Mouse (Mus musculus): ENCODE data around the gene Klhl26. TPM values are rescaled to one million over a fixed set of nuclear protein-coding genes. Genes with fewer than 3 reads are reported as not detected.

Klhl26 gene
- polyA plus RNA-seq, 1 experiment from 2014 or later = 28.2 TPM

- peaks cover 67% of the 10 kb centered on the region for H3K4me1 ChIP-seq
- WGBS = 15% methylated on average over 12 of the region's 12 CpGs
- peak overlapping the region; percentile 68 for H3K27ac ChIP-seq
- H3K4me3 ChIP-seq = peak overlapping the region; percentile 53
- H3K36me3 ChIP-seq = no peaks in the 10 kb centered on the region
- H3K4me2 ChIP-seq = peak overlapping the region; percentile 89
- H3K27me3 ChIP-seq = peaks cover 88% of the 10 kb centered on the region
- no peaks in the 10 kb centered on the region for H3K9me3 ChIP-seq
- H3K9ac ChIP-seq = 0 out of 2 replicates have a peak overlapping the region, but pooled peaks have one; percentile 31
- no peak for ATAC-seq (ENCODE audit: insufficient number of reproducible peaks, low FRiP score, low TSS enrichment, low read depth)
Measured at GRCm38 (mm10) chr8:70495771-70496062, 18.9 kb upstream of the Klhl26 start.

- WGBS = 3% methylated on average over 18 of the region's 21 CpGs
- ATAC-seq (ENCODE audit: insufficient number of reproducible peaks, low FRiP score, low TSS enrichment, low read depth) = no peak
- Histone ChIP-seq H3K4me3 (peak overlapping the region; percentile 53), H3K4me1 (peaks cover 67% of the 10 kb centered on the region), H3K36me3 (no peaks in the 10 kb centered on the region), H3K4me2 (peak overlapping the region; percentile 89), H3K27ac (peak overlapping the region; percentile 68), H3K9ac (0 out of 2 replicates have a peak overlapping the region, but pooled peaks have one; percentile 31), H3K9me3 (no peaks in the 10 kb centered on the region), H3K27me3 (peaks cover 88% of the 10 kb centered on the region)
Measured at GRCm38 (mm10) chr8:70495001-70495770, 18.4 kb upstream of the Klhl26 start.

DNA sequence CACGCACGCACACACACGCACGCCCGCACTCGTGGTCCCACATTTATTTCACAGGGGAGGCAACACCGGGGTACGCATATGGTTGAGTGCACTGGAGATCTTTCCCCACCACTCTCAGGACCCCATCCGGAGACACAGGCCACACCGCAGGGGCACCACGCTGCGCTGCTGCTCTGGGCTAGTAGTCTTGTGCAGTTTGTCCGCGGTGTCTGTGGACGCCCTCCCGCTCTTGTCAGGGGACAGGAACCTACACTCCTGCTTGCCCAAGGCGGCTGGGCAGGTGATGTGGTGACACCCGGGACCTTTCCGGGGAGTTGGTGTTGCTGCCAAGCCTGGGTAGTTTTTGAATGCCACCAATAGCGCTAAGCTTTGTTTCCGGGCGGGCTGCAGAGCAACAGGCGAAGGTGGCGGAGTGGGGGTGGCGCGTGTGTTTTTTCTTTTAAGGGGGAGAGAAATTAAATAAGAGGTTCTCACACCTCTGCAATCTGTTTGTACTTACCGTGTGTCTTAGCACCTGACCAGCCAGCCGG lies 17.7 kb upstream of the Klhl26 start:
- Histone ChIP-seq H3K27me3 (peaks cover 87% of the 10 kb centered on the region), H3K36me3 (no peaks in the 10 kb centered on the region), H3K9me3 (no peaks in the 10 kb centered on the region), H3K27ac (peak overlapping the region; percentile 68; the same call in 1 of the 2 replicates), H3K9ac (0 out of 2 replicates have a peak overlapping the region, but pooled peaks have one; percentile 21), H3K4me2 (peak overlapping the region; percentile 89), H3K4me3 (peak overlapping the region; percentile 53), H3K4me1 (peaks cover 69% of the 10 kb centered on the region)
- WGBS = 3% methylated on average over 25 of the region's 28 CpGs
- ATAC-seq (ENCODE audit: insufficient number of reproducible peaks, low FRiP score, low TSS enrichment, low read depth) = no peak

DNA sequence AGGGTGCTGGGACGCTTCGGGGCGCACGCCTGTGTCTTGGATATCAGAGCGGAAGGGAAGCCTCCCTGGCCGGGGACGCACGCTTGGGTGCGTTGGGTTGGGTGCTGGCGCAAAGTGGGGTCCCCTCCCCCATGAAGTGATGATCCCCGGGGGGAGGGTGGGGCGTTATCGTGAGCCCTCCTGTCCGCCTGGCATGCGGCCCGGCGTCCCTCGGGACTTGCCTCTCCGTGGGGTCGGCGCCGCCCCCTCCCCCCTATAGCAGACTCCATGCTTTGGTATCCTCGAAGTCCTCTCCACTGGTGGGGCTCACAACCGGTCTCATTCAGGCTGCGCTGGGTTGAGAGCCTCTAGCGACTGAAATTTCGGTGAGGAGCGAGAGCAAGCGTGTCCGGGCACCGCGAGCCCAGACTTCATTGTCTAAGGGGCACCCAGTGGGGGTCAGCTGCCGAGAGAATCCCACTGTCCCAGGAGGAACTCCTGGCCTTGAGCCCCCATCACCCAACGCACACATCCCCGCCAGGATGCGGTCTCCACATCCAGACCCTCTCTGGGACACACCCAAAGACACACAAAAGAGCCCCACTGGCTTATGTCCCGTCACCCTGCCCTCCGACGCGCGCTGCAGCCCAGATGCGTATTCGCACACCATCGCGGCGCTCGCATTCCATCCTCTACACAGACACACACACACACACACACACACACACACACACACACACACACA lies 17.1 kb upstream of the Klhl26 start:
- no peak for ATAC-seq (ENCODE audit: insufficient number of reproducible peaks, low FRiP score, low TSS enrichment, low read depth)
- Histone ChIP-seq H3K9ac (peak overlapping the region; percentile 44), H3K36me3 (no peaks in the 10 kb centered on the region), H3K4me2 (peak overlapping the region; percentile 89), H3K4me1 (peaks cover 75% of the 10 kb centered on the region), H3K4me3 (peak overlapping the region; percentile 53), H3K9me3 (no peaks in the 10 kb centered on the region), H3K27me3 (peaks cover 90% of the 10 kb centered on the region), H3K27ac (peak overlapping the region; percentile 57)
- WGBS = under 1% methylated on average over 46 of the region's 47 CpGs

DNA sequence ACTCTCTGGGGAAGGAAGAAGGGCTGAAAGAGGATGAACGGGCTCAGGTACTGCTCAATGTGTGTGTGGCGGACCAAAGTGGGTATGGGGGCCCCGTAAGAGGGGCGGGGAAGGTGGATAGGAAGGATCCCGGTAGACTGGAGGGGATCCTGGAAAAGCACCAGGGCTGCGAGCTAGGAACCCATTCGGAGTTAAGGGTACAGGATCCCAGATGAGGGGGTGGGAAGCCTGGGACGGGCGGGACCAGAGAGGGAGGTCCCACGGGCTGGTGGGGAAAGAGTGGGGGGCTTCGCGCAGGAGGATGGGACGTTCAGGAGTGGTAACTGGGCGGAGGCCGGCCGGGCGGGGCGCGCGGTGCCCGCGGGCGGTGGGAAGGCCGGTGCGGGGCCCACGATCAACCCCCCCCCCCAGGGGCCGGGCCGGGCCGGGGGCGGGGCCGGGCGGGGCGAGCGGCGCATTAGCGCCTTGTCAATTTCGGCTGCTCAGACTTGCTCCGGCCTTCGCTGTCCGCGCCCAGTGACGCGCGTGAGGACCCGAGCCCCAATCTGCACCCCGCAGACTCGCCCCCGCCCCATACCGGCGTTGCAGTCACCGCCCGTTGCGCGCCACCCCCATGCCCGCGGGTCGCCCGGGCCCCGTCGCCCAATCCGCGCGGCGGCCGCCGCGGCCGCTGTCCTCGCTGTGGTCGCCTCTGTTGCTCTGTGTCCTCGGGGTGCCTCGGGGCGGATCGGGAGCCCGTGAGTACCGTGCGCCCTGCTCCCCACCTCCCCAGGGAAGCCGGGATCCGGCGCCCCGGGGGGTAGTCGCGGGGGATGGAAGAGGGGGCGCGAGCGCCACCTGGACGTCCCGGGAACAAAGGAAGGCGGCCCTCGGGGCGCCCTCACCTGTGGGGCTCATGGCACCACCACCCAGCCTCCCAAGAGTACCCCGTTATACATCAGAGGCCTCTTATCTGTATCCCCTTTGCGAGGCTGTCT lies 16.2 kb upstream of the Klhl26 start, which contains the start of gene Crlf1:
TSS of gene Crlf1 (plus strand) at position 495 of the 977 bp plus-strand sequence.
- Histone ChIP-seq H3K4me2 (peak within 1 kb of the TSS; percentile 89), H3K9me3 (no peaks in the 10 kb centered on the region), H3K36me3 (no peaks in the 10 kb centered on the region), H3K27ac (peak within 1 kb of the TSS; percentile 57), H3K4me3 (peak within 1 kb of the TSS; percentile 53), H3K4me1 (peaks cover 84% of the 10 kb centered on the region), H3K9ac (peak within 1 kb of the TSS; percentile 44), H3K27me3 (peaks cover 94% of the 10 kb centered on the region)
- WGBS = under 1% methylated on average over 70 of the region's 93 CpGs
- ATAC-seq (ENCODE audit: insufficient number of reproducible peaks, low FRiP score, low TSS enrichment, low read depth) = no peak

- 9% methylated on average over 20 of the region's 20 CpGs for WGBS
- ATAC-seq (ENCODE audit: insufficient number of reproducible peaks, low FRiP score, low TSS enrichment, low read depth) = no peak
- Histone ChIP-seq H3K27ac (no peak overlapping the region), H3K4me3 (no peak overlapping the region), H3K4me2 (no peak overlapping the region), H3K9me3 (no peaks in the 10 kb centered on the region), H3K27me3 (peaks cover 95% of the 10 kb centered on the region), H3K36me3 (no peaks in the 10 kb centered on the region), H3K4me1 (peaks cover 88% of the 10 kb centered on the region), H3K9ac (no peak overlapping the region)
Measured at GRCm38 (mm10) chr8:70490880-70491495, 14.2 kb upstream of the Klhl26 start.

GRCm38 (mm10) chr8:70490061-70490879 lies 13.5 kb upstream of the Klhl26 start:
- WGBS = 31% methylated on average over 10 of the region's 10 CpGs
- H3K4me2 ChIP-seq = peak overlapping the region; percentile 64
- no peak overlapping the region for H3K9ac ChIP-seq
- H3K4me3 ChIP-seq = peak overlapping the region; percentile 34; the same call in 1 of the 2 replicates
- ATAC-seq (ENCODE audit: insufficient number of reproducible peaks, low FRiP score, low TSS enrichment, low read depth) = no peak
- H3K9me3 ChIP-seq = no peaks in the 10 kb centered on the region
- H3K36me3 ChIP-seq = no peaks in the 10 kb centered on the region
- H3K27ac ChIP-seq = no peak overlapping the region
- peaks cover 96% of the 10 kb centered on the region for H3K27me3 ChIP-seq
- peaks cover 81% of the 10 kb centered on the region for H3K4me1 ChIP-seq

DNA sequence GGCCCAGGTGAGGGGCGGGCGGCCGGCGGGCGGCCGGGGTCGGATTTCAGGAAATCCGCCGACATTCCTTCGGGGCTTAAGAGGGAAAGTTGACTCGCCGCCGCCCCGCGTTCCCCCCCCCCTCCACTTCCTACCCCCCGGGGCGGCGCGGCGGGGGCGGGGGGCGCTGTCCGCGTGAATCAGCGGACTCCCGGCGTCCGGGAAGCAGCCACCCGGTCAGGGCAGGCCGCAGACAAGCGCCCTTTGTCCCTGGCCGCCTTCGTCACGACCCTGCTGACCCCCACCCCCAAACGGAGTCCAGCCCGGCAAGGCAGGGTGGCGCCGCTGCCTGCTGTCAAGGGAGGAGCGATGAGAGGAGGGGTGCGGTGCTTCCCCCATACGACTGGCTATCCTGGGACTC lies 12.8 kb upstream of the Klhl26 start:
- Histone ChIP-seq H3K9ac (0 out of 2 replicates have a peak overlapping the region, but pooled peaks have one; percentile 17), H3K27me3 (peaks cover 96% of the 10 kb centered on the region), H3K4me3 (peak overlapping the region; percentile 34), H3K9me3 (no peaks in the 10 kb centered on the region), H3K36me3 (no peaks in the 10 kb centered on the region), H3K4me2 (peak overlapping the region; percentile 64), H3K27ac (no peak overlapping the region), H3K4me1 (peaks cover 74% of the 10 kb centered on the region)
- no peak for ATAC-seq (ENCODE audit: insufficient number of reproducible peaks, low FRiP score, low TSS enrichment, low read depth)
- under 1% methylated on average over 20 of the region's 41 CpGs for WGBS

- Histone ChIP-seq H3K9me3 (no peaks in the 10 kb centered on the region), H3K4me3 (peak overlapping the region; percentile 34), H3K27ac (no peak overlapping the region), H3K9ac (no peak overlapping the region), H3K36me3 (no peaks in the 10 kb centered on the region), H3K4me2 (peak overlapping the region; percentile 64), H3K27me3 (peaks cover 96% of the 10 kb centered on the region), H3K4me1 (peaks cover 68% of the 10 kb centered on the region)
- 2% methylated on average over 14 of the region's 14 CpGs for WGBS
- no peak for ATAC-seq (ENCODE audit: insufficient number of reproducible peaks, low FRiP score, low TSS enrichment, low read depth)
Measured at GRCm38 (mm10) chr8:70488931-70489470, 12.2 kb upstream of the Klhl26 start.

All from limb, embryonic 15.5 days (tissue).